Mouse (Mus musculus) lung, postnatal 25 days (tissue): ENCODE data around the gene Pard3b.

Experiments used
- DNase-seq: peaks from one replicate; pipeline ENCODE4 v3.0.0; 2022; ENCODE audit warnings: low spot score

Pard3b gene

DNA sequence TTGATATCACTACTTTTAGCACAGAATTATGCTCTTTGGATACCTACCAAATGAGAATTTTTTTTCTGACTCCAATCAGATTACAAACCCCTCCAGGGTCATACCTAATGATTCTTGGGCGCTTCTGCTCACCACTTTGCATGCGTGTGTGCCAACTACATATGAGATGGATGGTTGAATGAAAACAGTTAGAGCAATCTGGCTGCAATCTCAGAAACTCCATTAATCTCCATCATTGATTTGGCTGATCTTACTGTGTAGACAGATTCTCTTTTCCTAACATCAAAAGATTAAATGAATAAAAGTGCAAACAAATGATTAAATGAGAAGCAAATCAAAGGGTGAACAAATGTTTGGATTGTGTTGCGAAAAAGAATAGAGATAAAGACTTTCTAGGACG lies 615.7 kb downstream of the Pard3b start:
- DNase-seq = no peak

- DNase-seq = no peak
Observed at GRCm38 (mm10) chr1:62254888-62255287, 616.3 kb downstream of the Pard3b start.

DNA sequence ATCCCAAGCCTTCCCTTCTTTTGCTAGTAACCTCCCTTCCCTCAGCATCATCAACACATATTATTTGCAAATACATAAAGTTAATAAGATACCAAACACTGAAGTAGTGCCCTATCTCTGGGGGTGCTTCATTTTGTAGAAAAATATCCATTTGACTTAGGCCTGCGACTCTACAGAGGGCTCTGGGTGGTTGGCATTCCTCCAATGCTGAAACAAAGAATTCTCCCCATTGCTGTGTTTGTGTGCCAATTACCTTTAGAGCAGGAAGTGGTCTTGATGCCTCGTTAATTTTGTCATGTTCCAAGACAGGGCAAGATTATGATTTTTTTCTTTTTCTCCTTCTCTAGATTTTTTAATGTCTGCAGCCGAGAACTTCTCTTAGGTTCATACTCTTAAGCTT lies 637.8 kb downstream of the Pard3b start:
- no peak for DNase-seq

DNA sequence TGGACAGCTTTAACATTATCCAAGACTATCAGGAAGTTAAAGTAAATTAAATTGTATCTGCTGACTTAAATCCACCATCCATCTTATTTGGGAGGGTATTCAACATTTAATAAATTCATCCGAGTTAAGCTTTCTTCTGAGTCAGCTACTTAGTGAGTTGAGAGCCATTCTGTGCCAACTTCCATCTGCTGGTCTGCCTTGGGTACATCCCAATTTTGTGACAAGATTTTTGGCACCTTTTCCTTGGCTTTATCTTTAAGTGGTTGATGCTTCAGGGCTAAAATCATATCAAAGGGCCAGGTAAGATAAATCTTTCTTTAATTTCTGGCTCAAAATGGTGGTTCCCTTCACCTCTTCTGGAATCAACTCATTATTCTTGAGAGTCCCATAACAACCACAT lies 640.0 kb downstream of the Pard3b start:
- DNase-seq = no peak

- peak; percentile 25 for DNase-seq
Observed at GRCm38 (mm10) chr1:62280586-62280985, 642.0 kb downstream of the Pard3b start.

DNA sequence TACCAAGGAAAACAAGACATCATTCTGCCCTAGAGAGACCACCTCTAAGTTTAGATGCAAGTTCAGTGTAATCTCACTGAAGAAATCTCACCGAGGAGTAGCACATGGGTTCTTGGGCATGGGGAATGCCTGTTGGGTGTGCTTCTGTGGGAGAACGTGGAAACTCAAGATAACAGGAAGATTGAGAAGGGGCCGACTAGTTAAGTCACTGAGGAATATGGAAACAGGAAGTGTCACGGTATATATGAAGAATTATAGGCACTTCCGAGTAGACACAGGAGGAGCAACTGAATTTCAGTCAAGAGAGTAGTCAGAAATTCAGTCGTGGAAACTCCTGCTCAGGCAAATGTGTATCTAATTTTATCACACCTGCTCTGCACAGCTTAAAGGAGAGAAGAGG lies 644.2 kb downstream of the Pard3b start:
- DNase-seq = no peak

DNA sequence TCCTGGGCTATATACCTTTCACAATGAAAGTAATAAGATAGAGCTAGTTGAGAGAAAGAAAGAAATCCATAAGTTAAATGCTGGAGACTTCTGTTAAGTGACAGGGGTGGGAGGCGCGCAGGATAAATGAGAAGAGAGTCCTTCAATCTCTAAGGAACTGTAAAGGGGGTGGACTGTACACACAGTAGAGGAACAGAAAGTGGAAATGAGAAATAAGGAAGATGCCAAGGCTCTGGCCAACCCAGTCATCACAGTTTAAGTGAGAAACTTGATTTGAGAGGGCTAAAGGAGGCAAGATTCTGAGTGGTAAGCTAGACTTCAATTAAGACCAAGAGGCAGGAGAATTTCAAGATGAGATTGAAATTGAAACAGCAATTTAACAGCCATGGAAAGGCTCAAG lies 645.0 kb downstream of the Pard3b start:
- DNase-seq = no peak

GRCm38 (mm10) chr1:62309376-62309775 lies 670.8 kb downstream of the Pard3b start:
- DNase-seq = no peak

DNA sequence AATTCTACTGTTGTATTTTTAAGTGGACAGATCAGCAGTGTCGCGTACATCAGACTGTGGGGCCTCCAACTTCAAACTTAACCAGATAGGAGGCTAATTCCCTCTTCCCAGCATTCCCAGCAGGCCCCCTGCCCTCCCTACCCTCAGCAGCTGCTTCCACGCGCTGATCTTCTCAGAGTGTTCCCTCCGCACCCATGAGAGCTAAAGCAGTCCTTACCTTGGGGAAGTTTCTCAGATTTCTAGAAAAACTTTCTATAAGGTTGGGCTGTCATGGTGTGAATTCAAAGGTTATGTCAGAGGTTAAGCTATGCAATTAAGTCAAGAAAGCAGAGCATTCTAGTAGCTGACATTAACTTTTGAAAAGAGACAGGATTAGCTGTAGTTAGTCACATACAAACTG lies 686.6 kb downstream of the Pard3b start:
- DNase-seq = no peak

- no peak for DNase-seq
Observed at GRCm38 (mm10) chr1:62327743-62328142, 689.1 kb downstream of the Pard3b start.

DNA sequence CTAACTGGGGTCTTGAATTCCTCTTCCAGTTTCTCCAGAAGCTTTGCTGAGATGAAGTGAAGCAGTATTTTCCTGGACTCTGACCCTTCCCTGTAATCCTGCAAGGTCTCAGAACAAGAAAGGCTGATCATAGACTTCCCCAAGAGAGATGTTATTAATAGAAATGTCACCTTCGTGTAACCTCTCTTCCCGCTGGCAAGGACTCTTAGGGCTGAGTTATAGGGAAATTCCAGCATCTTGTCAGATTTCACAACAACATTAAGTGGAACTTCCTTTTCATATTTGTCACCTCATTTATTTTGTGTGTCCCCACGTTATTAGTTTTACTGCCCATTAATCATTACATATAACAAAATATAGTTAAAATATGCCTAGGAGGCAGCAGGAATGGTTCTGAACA lies 690.2 kb downstream of the Pard3b start:
- DNase-seq = no peak

- DNase-seq = no peak
Observed at GRCm38 (mm10) chr1:62333016-62333415, 694.4 kb downstream of the Pard3b start.

DNA sequence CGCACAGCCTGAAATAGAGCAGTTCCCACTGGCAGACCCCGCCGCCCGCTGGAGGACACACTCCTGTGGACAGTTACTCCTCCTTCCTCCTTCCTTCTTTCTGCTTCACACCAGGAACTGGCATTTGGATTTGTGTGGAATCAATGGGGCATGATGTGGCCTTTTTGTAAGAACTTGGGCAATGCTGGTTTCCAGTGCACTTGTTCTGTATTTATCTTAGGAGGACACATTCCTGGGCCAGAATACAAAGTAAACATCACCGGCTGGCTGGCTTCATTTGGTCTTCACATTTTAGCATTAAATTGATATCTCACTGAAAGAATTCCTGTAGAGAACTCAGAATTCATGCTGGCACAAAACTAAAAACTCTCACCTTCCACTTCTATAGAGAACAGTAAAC lies 695.6 kb downstream of the Pard3b start:
- DNase-seq = peak; percentile 62

DNA sequence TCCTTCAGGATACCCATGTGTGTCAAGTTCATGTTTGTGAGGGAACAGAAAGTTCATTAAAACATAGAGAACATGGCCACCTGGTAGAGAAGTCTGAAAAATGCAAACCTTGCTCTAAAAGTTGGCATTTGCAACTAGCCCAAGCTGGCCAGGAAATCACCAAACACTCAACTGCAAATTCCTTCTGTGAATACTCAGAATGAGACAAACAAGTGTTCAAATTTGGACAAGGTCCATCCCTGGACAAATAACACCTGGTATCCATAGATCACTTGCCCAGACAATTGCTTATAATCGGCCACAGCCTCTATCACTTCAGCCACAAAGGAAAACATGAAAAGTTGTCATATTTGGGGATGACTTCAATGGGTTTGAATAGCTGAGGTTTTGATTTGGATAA lies 701.6 kb downstream of the Pard3b start:
- DNase-seq = peak; percentile 34

GRCm38 (mm10) chr1:62344286-62344685 lies 705.7 kb downstream of the Pard3b start:
- DNase-seq = no peak

DNA sequence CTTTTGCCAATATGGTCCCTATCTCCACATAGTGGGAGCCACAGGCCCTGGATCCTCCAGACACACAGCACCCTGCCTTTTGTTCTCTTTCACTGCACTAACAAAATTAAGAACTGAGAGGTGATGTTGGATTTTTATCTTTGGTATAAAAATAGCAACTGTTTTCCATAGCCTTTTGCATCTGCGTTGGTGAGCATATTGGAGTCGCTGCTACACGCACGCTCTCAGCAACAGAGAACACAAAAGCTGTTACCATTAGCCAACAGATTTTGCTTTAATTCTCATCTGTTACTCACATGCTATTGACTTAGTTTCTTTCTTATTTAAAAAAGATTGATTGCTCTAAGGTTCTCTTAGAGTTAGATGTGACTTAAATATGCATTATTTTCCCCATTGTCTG lies 709.7 kb downstream of the Pard3b start:
- no peak for DNase-seq

DNA sequence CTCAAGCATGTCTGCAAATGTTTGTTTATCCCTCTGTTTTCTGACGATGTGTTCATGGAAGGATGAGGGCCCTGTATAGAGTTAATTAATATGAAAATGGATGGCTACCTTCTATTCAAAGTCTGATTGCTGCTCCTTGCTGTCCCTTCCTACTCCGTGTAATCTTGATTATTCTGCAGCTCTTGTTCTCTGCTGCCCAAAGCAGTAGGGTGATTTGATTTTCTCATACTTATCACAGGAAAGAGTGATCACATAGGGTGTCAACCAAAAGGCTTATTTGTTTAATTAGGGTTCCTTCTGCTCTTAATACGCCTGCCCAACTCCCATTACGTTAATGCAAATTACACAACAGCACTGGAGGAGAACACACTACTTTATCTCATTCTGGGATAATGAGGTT lies 716.9 kb downstream of the Pard3b start:
- no peak for DNase-seq

DNA sequence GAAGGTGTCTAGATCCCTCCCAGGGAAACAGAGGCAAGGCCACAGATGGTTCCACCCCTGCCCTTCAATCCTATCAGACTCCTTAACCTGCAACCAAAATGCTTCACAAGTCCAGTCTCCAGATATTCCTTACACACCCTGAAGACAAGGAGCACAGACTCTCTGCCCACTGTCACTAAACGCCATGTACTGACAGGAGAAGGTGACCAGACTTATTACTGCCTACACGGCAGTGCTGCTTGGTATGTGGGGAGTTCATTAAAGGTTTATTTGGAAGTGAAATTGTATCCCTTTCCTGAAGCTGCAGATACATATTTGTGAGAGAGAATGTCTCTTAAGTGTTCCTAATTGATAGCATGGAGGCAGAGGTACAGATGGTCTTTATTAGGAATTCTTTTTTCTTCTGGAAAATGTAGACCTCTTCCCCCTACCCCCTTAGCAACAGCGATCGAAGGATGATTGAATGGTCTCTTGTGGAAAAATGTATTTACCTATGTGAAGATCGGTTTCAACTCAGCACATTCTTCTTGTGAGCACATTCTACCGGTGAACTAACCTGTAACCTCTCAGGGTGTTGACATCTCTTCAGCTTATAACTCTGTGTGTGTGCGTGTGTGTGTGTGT lies 735.9 kb downstream of the Pard3b start:
- no peak for DNase-seq

GRCm38 (mm10) chr1:62378335-62378734 lies 739.7 kb downstream of the Pard3b start:
- no peak for DNase-seq

DNA sequence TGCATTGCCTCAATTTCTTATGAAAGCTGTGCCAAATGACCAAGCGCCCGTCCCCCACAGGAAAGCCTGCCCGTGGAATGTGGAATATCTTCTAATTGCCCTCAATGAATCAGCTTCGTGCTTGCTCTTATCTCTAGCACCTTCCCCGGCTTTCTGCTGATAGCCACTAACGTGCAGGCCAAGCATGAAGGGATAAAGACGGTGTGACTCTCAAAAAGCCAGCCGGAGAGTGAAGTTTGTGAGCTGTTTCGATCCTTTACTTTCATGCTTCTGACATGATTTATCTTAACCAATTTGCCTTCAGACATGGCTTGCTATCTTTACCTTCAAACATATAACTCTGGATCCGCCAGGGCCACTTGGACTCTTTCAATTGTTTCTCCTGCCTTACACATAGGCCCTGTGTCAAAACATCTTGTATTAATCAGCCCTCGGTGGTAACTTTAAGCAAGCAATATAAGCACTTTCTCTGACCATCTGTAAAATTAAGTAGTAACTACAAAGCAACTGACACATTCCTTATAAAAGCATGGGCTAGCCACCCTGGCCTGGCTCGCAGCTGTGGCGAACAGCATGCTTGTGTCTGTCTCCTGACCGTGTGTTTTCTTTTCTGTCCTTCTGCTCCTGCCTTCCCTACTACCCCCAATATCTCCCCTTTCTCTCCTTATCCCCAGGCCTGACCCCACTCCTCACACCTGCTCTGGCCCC lies 744.3 kb downstream of the Pard3b start:
- no peak for DNase-seq

DNA sequence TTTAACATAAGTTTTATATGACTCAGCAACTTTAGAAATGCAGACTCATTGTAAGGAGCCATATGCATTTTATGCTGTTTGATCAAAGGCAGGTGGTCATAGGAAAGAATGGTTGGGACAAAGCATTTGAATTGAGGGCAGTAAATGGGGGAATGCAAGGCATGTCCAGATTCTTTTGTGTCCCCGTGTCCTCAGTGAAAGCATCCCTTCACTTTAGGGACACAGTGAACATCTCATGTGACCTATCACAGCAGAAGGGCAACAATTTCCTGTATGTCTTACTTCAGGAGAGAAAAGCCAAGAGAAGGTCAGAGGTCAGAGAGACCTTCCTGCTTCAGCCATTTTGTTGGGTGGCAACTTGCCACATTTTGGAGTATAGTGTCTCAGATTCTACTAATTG lies 745.6 kb downstream of the Pard3b start:
- no peak for DNase-seq

GRCm38 (mm10) chr1:62388013-62388412 lies 749.4 kb downstream of the Pard3b start:
- no peak for DNase-seq

DNA sequence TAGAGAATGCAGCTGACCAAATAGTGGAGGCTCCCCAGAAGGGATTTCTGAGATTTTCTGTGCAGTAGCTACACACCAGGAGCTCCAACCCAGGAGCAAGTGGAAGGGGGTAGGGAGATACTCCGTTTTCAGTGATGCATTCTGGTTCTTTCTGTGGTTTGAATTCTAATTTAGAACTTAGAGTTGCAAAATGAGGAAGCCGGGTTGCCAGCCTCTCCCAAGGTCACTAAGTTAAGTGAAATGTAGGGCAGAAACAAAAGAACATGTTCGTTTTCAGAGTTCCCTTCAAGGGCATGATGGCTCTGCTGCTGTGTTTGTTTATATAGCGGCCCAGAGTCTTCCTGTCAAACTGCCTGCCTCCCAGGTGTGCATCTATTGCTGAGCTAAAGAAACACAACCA lies 754.2 kb downstream of the Pard3b start:
- DNase-seq = no peak

- no peak for DNase-seq
Observed at GRCm38 (mm10) chr1:62394555-62394954, 755.9 kb downstream of the Pard3b start.
